18 mouse cellular contexts compared by ENCODE assay signal in the genomic region with DNA sequence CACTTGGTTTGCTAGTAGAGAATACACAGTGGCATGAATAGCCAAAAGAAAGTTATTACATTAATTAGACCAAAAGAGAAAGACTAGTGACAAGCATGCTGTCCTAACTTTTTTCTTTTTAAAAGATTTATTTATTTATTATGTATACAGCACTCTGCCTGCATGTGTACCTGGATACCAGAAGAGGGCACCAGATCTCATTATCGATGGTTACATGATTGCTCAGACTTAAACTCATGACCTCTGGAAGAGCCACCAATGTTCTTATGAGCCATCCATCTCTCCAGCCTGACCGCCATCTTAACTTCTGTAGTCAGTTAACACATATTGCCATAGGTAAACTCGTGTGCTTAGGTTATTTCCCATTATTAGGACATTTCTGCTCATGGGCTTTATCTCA.
A peak's percentile ranks its signal among the peaks of the same experiment; 100 is the strongest.
DNase-seq lines count a peak whose midpoint lies in the region; ATAC-seq and TF ChIP-seq lines count a peak whose summit lies in the region.
"Had no signal": no experiment of that assay in that cellular context is flagged by ENCODE, and none has a peak within 500 bp of the region (broad histone marks: within the 10 kb centered on the region; RNA-seq: fewer than 3 reads in every experiment).

No protein-coding gene starts in this region.

- no peak; the same call in none of the 2 replicates for TF ChIP-seq RAD21 in CH12.LX (IDR thresholded peaks at IDR 0.05; ENCODE audit: low read depth, low read length)

- H3K79me2 ChIP-seq in liver, adult 2 months (ENCODE audit: control insufficient read depth, insufficient read depth, low read length), result no peaks in the 10 kb centered on the region; the same call in 1 of the 2 replicates
- H3K79me2 ChIP-seq in CH12.LX (replicated peaks; ENCODE audit: control insufficient read depth, extremely low read depth, insufficient read depth, poor library complexity, severe bottlenecking), result no peaks in the 10 kb centered on the region

- peak; percentile 16 for DNase-seq in liver, adult 2 months (ENCODE audit: extremely low read depth, low read depth, low spot score)
- DNase-seq in liver (no peak), CH12.LX (ENCODE audit: extremely low read depth) (no peak), R1 (ENCODE audit: low read depth, low spot score) (peak; percentile 60)
- DNase-seq in left cerebral cortex, adult 11 months (ENCODE audit: low spot score), result no peak
- DNase-seq: cerebellum, postnatal 14 days; heart, postnatal 4 days; left cerebral cortex, postnatal 4 days; lung, postnatal 4 days; midbrain, embryonic 14.5 days; spleen, adult 18-20 months had no signal

- H3K4me1 ChIP-seq in liver, adult 2 months (ENCODE audit: control insufficient read depth, insufficient read depth, low read length), result no peaks in the 10 kb centered on the region
- H3K4me1 ChIP-seq in CH12.LX (ENCODE audit: control insufficient read depth in 1 of 2, insufficient read depth in 2 of 2), result peaks cover 0 to 5% of the 10 kb centered on the region in 2 experiments; a peak in 1 of 4 replicates
- H3K4me1 ChIP-seq: heart, embryonic 13.5 days; liver, embryonic 15.5 days; stomach, embryonic 15.5 days had no signal

- no peak for TF ChIP-seq EP300 in CH12.LX (IDR thresholded peaks at IDR 0.05; ENCODE audit: low read length)

- H3K27me3 ChIP-seq in liver, adult 2 months (ENCODE audit: control insufficient read depth, insufficient read depth, low read length), result no peaks in the 10 kb centered on the region
- no peaks in the 10 kb centered on the region for H3K27me3 ChIP-seq in CH12.LX (replicated peaks)
- H3K27me3 ChIP-seq: heart, embryonic 13.5 days; liver, embryonic 15.5 days; stomach, embryonic 15.5 days had no signal

- 0 out of 2 replicates have a peak, but pooled peaks have one; percentile 48 for ATAC-seq in megakaryocyte progenitor cell, adult 5-6 weeks (replicated peaks; ENCODE audit: poor library complexity)
- ATAC-seq in cerebellum, adult (ENCODE audit: insufficient number of reproducible peaks, low FRiP score, low TSS enrichment), result no peak
- ATAC-seq: CD4-positive, CD25-positive, alpha-beta regulatory T cell, adult 4 months; forebrain, embryonic 14.5 days had no signal

- no peaks in the 10 kb centered on the region for H3K9me3 ChIP-seq in CH12.LX (replicated peaks; ENCODE audit: low read length)
- H3K9me3 ChIP-seq: heart, embryonic 13.5 days; liver, embryonic 15.5 days; stomach, embryonic 15.5 days had no signal

- no peak overlapping the region for H3K9ac ChIP-seq in liver, adult 2 months (ENCODE audit: low read depth, low read length)
- no peak overlapping the region for H3K9ac ChIP-seq in CH12.LX (ENCODE audit: insufficient read depth, low read depth)
- H3K9ac ChIP-seq: heart, embryonic 13.5 days; liver, embryonic 15.5 days; stomach, embryonic 15.5 days had no signal

- peaks cover 7% of the 10 kb centered on the region for H3K36me3 ChIP-seq in liver, adult 2 months (ENCODE audit: control insufficient read depth, insufficient read depth, low read length)
- H3K36me3 ChIP-seq in CH12.LX (replicated peaks in 1 of 2; ENCODE audit: control insufficient read depth in 1 of 2, insufficient read depth in 1 of 2, low read length in 1 of 2), result no peaks in the 10 kb centered on the region
- H3K36me3 ChIP-seq: stomach, embryonic 15.5 days had no signal

- 96% methylated on average over 3 of the region's 3 CpGs for WGBS in liver, adult 2 months

- no peak for TF ChIP-seq POLR2A in liver, adult 2 months (IDR thresholded peaks at IDR 0.05; ENCODE audit: extremely low read depth, insufficient read depth, low read length)
- TF ChIP-seq POLR2A in CH12.LX (IDR thresholded peaks at IDR 0.05; ENCODE audit: low read depth, low read length), result no peak

- in situ Hi-C loops in CH12.LX (cut with MboI; ENCODE audit: low pct_ligation_motif_present, low pct_unique_long_range_greater_than_20kb, low sequenced_read_pairs), result no loop called here

- no peak overlapping the region for H3K4me2 ChIP-seq in CH12.LX (ENCODE audit: insufficient read depth, low read depth, poor library complexity, severe bottlenecking)
- H3K4me2 ChIP-seq: heart, embryonic 13.5 days; liver, embryonic 15.5 days; stomach, embryonic 15.5 days had no signal

- dilution Hi-C loops in CH12.LX (cut with MboI; ENCODE audit: extremely low pct_ligation_motif_present, extremely low pct_unique_long_range_greater_than_20kb, low sequenced_read_pairs), result no loop called here

- no peak overlapping the region for H3K4me3 ChIP-seq in liver, adult 2 months (ENCODE audit: insufficient read depth, low read depth, low read length)
- H3K4me3 ChIP-seq in CH12.LX (replicated peaks in 1 of 3; ENCODE audit: low read depth in 2 of 3, low read length in 2 of 3, poor library complexity in 1 of 3), result no peak overlapping the region
- H3K4me3 ChIP-seq: heart, embryonic 13.5 days; liver, embryonic 15.5 days; stomach, embryonic 15.5 days had no signal

- 0 out of 2 replicates have a peak, but pooled peaks have one; percentile 4 for TF ChIP-seq CTCF in liver, adult 2 months (IDR thresholded peaks at IDR 0.05; ENCODE audit: low read depth, low read length)
- TF ChIP-seq CTCF in CH12.LX (conservative IDR thresholded peaks at IDR 0.05 in 1 of 2, IDR thresholded peaks at IDR 0.05 in 1 of 2; ENCODE audit: low read depth in 2 of 2, low read length in 2 of 2), result peak in 1 of 2 experiments; percentile 27; a peak in 2 of 4 replicates

- no peak overlapping the region for H3K27ac ChIP-seq in liver, adult 2 months (replicated peaks; ENCODE audit: insufficient read depth, low read depth, low read length)
- no peak overlapping the region for H3K27ac ChIP-seq in CH12.LX (ENCODE audit: insufficient read depth, low read depth)
- H3K27ac ChIP-seq: heart, embryonic 13.5 days; liver, embryonic 15.5 days; stomach, embryonic 15.5 days had no signal

TF ChIP-seq in CH12.LX, 34 proteins besides CTCF, POLR2A, EP300 and RAD21:
- TF ChIP-seq ETS1 (conservative IDR thresholded peaks at IDR 0.05; ENCODE audit: low read depth, low read length), result no peak
- peak; percentile 6; the same call in 1 of the 2 replicates for TF ChIP-seq SMC3 (IDR thresholded peaks at IDR 0.05; ENCODE audit: low read depth, low read length)

Comparison
In these comparisons a context has a peak if more than half of its experiments do, and no peak if none do; other contexts are left out.
1. DNase-seq: peak in liver, adult 2 months (single experiment) and R1 (single experiment); none in liver (single experiment), CH12.LX (single experiment) and left cerebral cortex, adult 11 months (single experiment).